Mouse (Mus musculus): ENCODE data around the gene D17Wsu92e. TPM values are rescaled to one million over a fixed set of nuclear protein-coding genes. Genes with fewer than 3 reads are reported as not detected.

Gene D17Wsu92e
- total and polyA plus RNA-seq, 3 experiments: 34.9 to 70.8 (median 44.2) TPM

DNA sequence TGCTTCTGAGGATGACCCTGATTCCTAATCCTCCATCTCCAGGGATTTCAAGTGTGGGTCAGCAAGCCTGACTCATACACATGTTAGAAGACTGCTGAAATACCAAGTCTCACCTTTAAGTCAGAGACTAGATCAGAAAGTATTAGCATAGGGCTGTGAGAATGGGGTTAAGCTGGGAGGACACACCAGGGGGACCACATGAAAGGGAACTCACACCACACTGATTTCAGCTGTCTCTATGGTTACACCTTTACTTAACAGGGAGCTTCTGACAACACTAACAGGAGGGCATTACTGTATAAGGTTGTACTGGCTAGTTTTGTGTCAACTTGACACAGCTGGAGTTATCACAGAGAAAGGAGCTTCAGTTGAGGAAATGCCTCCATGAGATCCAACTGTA is 5.8 kb downstream of the D17Wsu92e start:
- no peaks in the 10 kb centered on the region for H3K9me3 ChIP-seq (replicated peaks; ENCODE audit: low read length)
- H3K79me2 ChIP-seq (replicated peaks; ENCODE audit: control insufficient read depth, extremely low read depth, insufficient read depth, poor library complexity, severe bottlenecking): peaks cover 74% of the 10 kb centered on the region
- H3K27me3 ChIP-seq (replicated peaks): no peaks in the 10 kb centered on the region
- H3K9ac ChIP-seq (ENCODE audit: insufficient read depth, low read depth): no peak overlapping the region
- H3K4me2 ChIP-seq (ENCODE audit: insufficient read depth, low read depth, poor library complexity, severe bottlenecking): no peak overlapping the region
- dilution Hi-C loops (cut with MboI; ENCODE audit: extremely low pct_ligation_motif_present, extremely low pct_unique_long_range_greater_than_20kb, low sequenced_read_pairs): no loop called here
- H3K4me1 ChIP-seq (ENCODE audit: control insufficient read depth in 1 of 2, insufficient read depth in 2 of 2): peaks cover 0 to 35% of the 10 kb centered on the region in 2 experiments; a peak in 2 of 4 replicates
- in situ Hi-C loops (cut with MboI; ENCODE audit: low pct_ligation_motif_present, low pct_unique_long_range_greater_than_20kb, low sequenced_read_pairs): loop anchor here (5.0 kb wide), 1 partner anchor 32 kb away; no protein-coding TSS in a partner anchor
- no peak overlapping the region for H3K4me3 ChIP-seq (replicated peaks in 1 of 3; ENCODE audit: low read depth in 2 of 3, low read length in 2 of 3, poor library complexity in 1 of 3)
- H3K36me3 ChIP-seq (replicated peaks in 1 of 2; ENCODE audit: control insufficient read depth in 1 of 2, insufficient read depth in 1 of 2, low read length in 1 of 2): peaks cover 0 to 45% of the 10 kb centered on the region in 2 experiments
- no peak for TF ChIP-seq IRF4 (IDR thresholded peaks at IDR 0.05; ENCODE audit: low read depth, low read length)
- TF ChIP-seq USF2 (conservative IDR thresholded peaks at IDR 0.05; ENCODE audit: low read depth, low read length): no peak
- no peak for TF ChIP-seq POLR2A (IDR thresholded peaks at IDR 0.05; ENCODE audit: low read depth, low read length)
- no peak for TF ChIP-seq BHLHE40 (IDR thresholded peaks at IDR 0.05; ENCODE audit: low read depth, low read length)
- no peak for DNase-seq (ENCODE audit: extremely low read depth)
- no peak overlapping the region for H3K27ac ChIP-seq (ENCODE audit: insufficient read depth, low read depth)

GRCm38 (mm10) chr17:27811980-27812379 is 8.5 kb downstream of the D17Wsu92e start:
- Histone ChIP-seq H3K27ac (ENCODE audit: insufficient read depth, low read depth) (no peak overlapping the region), H3K4me1 (ENCODE audit: control insufficient read depth in 1 of 2, insufficient read depth in 2 of 2) (peaks cover 0 to 17% of the 10 kb centered on the region in 2 experiments; a peak in 2 of 4 replicates), H3K79me2 (replicated peaks; ENCODE audit: control insufficient read depth, extremely low read depth, insufficient read depth, poor library complexity, severe bottlenecking) (peaks cover 63% of the 10 kb centered on the region), H3K4me3 (replicated peaks in 1 of 3; ENCODE audit: low read depth in 2 of 3, low read length in 2 of 3, poor library complexity in 1 of 3) (no peak overlapping the region), H3K27me3 (replicated peaks) (no peaks in the 10 kb centered on the region), H3K9me3 (replicated peaks; ENCODE audit: low read length) (no peaks in the 10 kb centered on the region), H3K36me3 (replicated peaks in 1 of 2; ENCODE audit: control insufficient read depth in 1 of 2, insufficient read depth in 1 of 2, low read length in 1 of 2) (peaks cover 0 to 54% of the 10 kb centered on the region in 2 experiments), H3K9ac (ENCODE audit: insufficient read depth, low read depth) (no peak overlapping the region), H3K4me2 (ENCODE audit: insufficient read depth, low read depth, poor library complexity, severe bottlenecking) (no peak overlapping the region)
- dilution Hi-C loops (cut with MboI; ENCODE audit: extremely low pct_ligation_motif_present, extremely low pct_unique_long_range_greater_than_20kb, low sequenced_read_pairs): no loop called here
- TF ChIP-seq ETS1 (conservative IDR thresholded peaks at IDR 0.05; ENCODE audit: low read depth, low read length): no peak
- no peak for TF ChIP-seq GABPA (IDR thresholded peaks at IDR 0.05; ENCODE audit: insufficient replicate concordance, low read depth, low read length)
- TF ChIP-seq RCOR1 (conservative IDR thresholded peaks at IDR 0.05; ENCODE audit: low read depth, low read length): no peak
- TF ChIP-seq UBTF (IDR thresholded peaks at IDR 0.05; ENCODE audit: low read depth, low read length): no peak
- TF ChIP-seq IRF4 (IDR thresholded peaks at IDR 0.05; ENCODE audit: low read depth, low read length): no peak
- no peak for TF ChIP-seq TCF12 (IDR thresholded peaks at IDR 0.05; ENCODE audit: low read depth, low read length)
- no peak for TF ChIP-seq USF2 (conservative IDR thresholded peaks at IDR 0.05; ENCODE audit: low read depth, low read length)
- TF ChIP-seq MEF2A (IDR thresholded peaks at IDR 0.05; ENCODE audit: borderline replicate concordance, low read depth, low read length): no peak
- no peak for TF ChIP-seq KAT2A (IDR thresholded peaks at IDR 0.05; ENCODE audit: insufficient replicate concordance, low read length)
- DNase-seq (ENCODE audit: extremely low read depth): no peak
- in situ Hi-C loops (cut with MboI; ENCODE audit: low pct_ligation_motif_present, low pct_unique_long_range_greater_than_20kb, low sequenced_read_pairs): no loop called here

DNA sequence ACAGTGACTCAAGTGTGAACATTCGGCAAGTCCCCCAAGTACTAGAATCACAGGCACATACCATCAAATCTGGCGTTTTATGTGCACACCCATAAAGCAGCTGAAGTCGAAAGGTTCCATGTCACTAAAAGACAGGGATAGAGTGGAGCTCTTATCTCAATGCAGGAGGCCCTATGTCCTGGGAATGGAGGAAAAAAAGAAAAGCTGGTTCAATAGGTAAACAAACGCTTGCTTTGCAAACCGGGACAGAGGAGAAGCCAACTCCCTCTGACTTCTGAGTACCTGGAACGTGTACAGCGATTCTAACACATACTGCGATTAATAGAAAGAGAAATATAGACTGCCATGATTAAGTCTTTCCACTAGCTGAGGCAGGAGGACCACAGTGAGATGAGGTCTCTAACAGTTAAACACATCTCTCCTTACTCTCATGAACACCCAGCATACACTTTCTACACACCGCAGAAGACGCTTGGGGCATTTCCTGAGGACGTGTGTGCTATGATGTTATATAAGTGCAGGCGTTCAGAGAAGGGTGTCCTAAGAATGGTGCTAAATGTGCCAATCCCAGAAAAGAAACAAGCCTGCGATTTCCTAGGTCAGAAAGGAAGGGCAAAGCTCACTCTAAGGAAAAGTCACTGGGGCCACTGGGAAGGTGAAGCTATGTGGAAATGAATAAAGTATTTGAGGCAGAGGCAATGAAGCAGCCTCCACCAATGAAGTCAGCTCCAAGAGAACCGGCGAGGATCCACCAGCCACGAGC is 9.7 kb downstream of the D17Wsu92e start:
- Histone ChIP-seq H3K79me2 (replicated peaks; ENCODE audit: control insufficient read depth, extremely low read depth, insufficient read depth, poor library complexity, severe bottlenecking) (peaks cover 64% of the 10 kb centered on the region), H3K36me3 (replicated peaks in 1 of 2; ENCODE audit: control insufficient read depth in 1 of 2, insufficient read depth in 1 of 2, low read length in 1 of 2) (peaks cover 0 to 54% of the 10 kb centered on the region in 2 experiments), H3K4me2 (ENCODE audit: insufficient read depth, low read depth, poor library complexity, severe bottlenecking) (no peak overlapping the region), H3K9ac (ENCODE audit: insufficient read depth, low read depth) (no peak overlapping the region), H3K27me3 (replicated peaks) (no peaks in the 10 kb centered on the region), H3K9me3 (replicated peaks; ENCODE audit: low read length) (no peaks in the 10 kb centered on the region), H3K4me3 (replicated peaks in 1 of 3; ENCODE audit: low read depth in 2 of 3, low read length in 2 of 3, poor library complexity in 1 of 3) (no peak overlapping the region), H3K4me1 (ENCODE audit: control insufficient read depth in 1 of 2, insufficient read depth in 2 of 2) (peaks cover 0 to 20% of the 10 kb centered on the region in 2 experiments; a peak in 2 of 4 replicates), H3K27ac (ENCODE audit: insufficient read depth, low read depth) (no peak overlapping the region)
- dilution Hi-C loops (cut with MboI; ENCODE audit: extremely low pct_ligation_motif_present, extremely low pct_unique_long_range_greater_than_20kb, low sequenced_read_pairs) (no loop called here), in situ Hi-C loops (cut with MboI; ENCODE audit: low pct_ligation_motif_present, low pct_unique_long_range_greater_than_20kb, low sequenced_read_pairs) (no loop called here)
- DNase-seq (ENCODE audit: extremely low read depth): no peak
- TF ChIP-seq CTCF (conservative IDR thresholded peaks at IDR 0.05 in 1 of 2, IDR thresholded peaks at IDR 0.05 in 1 of 2; ENCODE audit: low read depth in 2 of 2, low read length in 2 of 2): no peak
- no peak for TF ChIP-seq MAX (IDR thresholded peaks at IDR 0.05; ENCODE audit: low read length)

Measured in CH12.LX (cell line).